Mouse (Mus musculus): Measurements from ENCODE around the gene Ppp1r3a.
"Not testable (repeated sequence)": the region's sequence is repeated elsewhere in the genome, so short reads cannot be mapped to it uniquely, and the experiment has no call there.

Ppp1r3a gene

DNA sequence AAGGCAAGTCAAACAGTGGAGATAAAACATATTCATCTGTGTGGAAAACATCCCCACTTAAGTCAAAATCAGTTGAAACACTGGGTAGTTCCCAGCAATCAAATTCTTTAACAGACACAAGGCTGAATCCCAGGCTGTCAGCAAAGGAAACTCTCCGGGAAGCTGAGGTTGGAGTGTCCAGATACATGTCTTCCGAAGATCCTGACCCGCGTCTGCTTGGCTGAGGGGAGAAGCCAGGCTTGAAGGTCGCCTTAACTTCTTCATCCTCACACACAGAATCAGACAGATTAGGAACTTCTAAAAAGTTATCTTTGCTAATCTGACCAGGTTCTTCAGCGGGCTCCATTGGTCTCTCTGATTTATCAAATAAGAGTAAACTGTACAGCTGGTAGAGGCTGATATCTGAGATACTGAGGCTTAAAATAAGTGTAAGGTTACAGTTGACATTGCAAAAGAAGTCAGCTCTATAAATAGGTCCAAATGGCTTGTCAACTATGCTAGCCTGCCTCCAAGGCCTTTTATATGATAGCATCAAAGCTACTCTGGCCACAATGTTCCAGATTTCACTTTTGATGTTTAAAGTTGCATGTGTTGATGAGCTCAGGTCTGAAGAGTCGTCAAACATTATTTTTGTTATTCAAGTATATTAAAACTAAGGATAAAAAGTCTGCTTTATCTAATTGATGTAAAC is at the start of gene Ppp1r3a:
TSS of gene Ppp1r3a (minus strand) at position 374 of the 691 bp plus-strand sequence.
- no peak for DNase-seq

DNA sequence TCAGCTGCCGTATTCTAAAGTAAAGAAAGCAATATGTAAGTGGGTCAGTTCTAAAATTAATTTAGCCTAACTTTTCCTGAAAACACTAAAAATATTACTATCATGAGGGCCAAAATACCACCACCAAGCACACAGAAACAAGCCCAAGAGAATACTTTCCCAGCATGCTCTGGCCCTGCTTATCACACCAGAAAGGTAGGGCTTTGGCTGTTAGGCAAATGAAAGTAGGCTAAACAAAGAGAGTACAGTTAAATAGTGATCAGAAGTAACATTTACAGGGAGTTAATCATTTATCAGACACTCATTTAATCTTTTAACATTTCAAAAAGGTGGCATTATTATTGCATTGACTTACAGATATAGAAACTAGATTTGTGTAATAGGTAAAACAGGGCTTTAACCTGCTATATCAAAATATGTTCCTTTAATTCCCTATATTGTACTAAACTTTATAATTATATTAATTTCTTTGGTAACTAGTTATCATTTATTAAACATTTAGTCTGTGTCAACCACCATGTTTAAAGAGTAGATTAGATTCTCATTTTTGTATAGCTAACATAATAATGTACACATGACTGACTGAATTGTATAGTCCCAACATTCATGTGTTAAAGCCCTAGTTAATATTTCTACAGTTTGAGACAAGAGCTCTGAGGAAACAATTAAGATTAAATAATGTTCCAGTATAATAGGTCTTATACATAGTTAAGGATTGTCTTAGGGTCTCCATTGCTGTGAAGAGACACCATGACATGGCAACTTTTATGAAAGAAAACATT is 32.3 kb upstream of the Ppp1r3a start:
- no peak for DNase-seq

DNA sequence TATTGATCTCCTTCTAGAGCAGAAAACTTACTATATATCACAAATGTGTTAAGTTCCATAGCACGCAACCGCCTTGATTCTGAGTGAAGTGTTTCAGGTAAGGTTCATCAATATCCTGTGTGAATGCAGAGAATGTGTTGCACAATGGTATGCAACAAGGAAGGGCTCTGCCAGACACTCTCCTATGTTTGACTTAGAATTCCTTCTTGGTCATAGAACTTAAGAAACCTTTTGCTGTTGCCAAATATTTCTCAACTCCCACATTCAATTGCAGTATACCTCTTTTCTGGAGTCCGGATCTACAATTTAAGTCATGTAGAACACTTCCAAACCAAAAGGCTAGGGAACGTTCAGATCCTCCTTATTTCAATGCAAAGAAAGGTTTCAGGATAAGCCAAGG is 22.8 kb upstream of the Ppp1r3a start:
- no peak for DNase-seq

DNA sequence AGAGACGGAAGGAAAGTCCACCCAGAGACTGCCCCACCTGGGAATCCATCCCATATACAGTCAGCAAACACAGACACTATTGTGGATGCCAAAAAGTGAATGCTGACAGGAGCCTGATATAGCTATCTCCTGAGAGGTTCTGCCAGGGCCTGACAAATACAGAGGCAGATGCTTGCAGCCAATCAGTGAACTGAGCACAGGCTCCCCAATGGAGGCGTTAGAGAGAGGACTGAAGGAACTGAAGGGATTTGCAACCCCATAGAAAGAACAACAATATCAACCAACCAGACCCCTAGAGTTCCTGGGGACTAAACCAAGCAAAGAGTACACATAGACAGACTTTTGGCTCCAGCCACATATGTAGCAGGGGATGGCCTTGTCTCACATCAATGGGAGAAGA is 16.6 kb upstream of the Ppp1r3a start:
- no peak for DNase-seq

DNA sequence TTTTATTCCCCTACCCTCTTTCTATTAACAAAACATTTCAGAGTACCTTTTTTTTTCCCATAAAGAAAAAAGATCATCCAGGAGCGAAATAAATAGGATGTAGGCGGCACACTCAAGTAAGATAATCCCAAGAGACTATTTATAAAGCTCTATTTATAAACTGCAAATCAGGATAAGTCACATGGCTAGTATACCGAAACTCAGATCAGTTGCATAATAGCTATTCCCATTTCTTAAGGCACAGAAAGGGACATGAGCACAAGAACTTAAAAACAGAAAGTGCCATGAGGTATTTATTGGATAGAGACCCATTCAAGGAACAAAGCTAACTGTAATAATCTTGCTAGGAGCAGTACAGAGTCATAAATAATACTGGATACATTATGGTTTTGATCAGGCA is 2.4 kb upstream of the Ppp1r3a start:
- no peak for DNase-seq

DNA sequence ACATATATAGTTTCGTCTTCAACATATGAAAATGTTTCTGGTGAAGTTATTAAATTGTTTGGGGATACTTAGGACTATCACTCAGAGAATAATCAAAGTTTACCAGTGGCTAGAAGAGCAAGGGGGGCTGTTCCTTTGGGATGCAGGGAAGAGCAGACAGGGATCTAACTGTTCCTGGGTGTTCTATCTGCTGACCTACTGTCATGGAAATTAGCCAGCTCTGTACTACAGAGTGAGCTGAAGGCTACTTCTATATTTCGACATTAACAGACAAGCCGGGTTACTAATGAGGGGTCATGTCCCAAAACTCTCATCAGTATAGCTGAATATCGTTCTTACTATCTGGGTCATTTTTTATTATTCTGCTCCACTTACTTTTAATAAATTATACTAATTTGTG is 1.6 kb downstream of the Ppp1r3a start:
- DNase-seq = no peak

DNA sequence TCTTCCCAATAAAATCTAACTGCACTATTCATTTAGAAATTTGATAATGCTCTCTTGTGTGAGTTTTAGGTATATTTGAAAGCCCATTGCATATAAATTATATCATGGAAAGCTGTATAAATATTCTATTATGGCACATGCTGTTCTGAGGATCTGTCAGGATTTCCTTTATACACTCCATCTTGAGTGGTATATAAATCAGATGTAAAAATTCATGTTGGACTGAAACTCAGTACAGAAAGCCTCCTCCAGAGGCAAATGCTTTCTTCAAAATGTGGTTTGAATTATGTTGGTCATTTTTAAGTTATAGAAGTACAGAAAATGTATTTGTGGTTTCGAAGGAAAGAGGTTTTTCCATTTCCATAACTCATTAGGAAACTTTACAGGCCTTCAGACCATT is 2.9 kb downstream of the Ppp1r3a start:
- DNase-seq = no peak

DNA sequence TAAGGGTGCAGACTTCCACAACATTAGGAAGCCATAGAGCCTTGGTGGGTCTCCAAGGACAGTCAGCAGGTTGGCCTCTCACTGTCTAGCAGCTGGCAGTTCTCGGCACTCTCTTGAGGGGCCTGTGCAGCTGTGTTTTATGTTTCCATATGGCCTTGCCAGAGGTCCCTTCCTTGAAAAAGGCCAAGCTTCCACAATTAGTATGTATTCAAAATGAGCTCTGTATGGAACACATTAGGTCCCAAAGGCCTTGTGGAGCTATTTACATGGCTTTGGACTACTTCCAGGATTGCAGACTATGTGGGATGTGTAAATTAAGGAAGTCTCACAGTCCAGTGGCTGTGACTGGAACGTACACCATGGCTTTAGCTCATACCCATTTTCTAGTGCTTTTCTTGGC is 8.1 kb downstream of the Ppp1r3a start:
- no peak for DNase-seq

DNA sequence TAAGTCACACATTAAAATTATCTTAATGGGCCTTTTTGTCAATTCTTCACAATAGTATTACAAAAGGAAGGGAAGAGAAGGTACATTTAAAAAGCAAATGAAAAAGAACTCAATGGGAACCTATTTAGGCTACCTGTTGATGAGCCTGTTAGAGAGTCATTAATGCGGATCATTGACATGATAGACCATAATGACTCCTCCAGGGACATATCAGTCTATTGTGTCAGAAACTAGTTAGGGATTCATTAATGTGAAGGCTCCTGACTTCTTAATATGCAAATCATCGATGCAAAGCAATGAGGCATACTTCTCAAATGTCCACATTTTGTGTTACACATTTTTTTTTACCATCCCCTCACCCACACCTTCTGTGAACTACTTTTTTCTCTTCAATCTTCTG is 19.1 kb downstream of the Ppp1r3a start:
- DNase-seq = no peak

DNA sequence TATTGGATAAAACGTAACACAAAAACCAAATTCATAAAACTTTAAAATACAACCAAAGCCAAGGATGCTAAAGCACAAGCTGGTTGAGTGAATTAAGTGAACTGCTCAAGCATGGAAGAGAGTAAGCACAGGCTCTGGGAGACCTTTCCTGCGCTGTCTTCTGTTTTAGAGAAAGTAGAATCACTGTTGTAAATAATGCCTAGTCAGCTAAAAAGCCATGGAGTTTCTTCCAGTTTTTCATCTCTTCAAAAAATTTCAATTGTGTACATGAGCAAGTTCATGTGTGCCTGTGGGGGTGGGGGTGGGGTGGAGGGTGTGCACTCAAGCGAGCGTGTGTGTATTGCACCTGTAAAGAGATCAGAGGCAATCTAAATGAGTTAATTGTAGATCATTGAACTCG is 24.1 kb downstream of the Ppp1r3a start:
- no peak for DNase-seq

DNA sequence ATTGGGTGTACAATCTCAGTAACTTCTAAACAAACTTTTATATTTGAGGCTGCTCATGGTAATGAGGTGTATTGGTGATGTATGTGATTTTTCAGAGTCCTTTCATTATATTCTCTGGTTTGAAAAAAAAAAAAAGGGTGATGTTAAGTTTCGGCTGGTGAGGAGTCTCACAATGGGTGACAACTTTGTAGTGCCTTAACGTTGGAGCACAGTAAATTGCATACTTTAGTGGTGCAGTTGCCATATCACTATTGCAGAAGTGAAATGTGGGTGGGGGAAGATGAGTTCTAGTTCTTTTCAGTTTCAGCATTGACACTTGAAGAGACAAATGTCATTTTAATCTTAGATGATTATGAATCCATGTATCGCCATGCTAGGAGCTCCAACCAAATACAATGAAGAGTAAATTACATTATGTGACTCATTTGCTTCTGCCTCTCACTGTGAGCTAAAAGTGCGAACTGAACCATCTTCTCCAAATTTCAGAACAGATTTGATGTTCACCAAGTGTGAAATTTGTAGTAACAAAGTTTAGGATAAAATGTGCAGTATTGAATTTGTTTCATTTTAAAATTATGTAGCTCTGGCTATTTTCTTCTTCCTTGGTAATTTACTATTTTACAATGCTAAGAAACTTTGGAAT is 34.2 kb downstream of the Ppp1r3a start:
- DNase-seq = no peak

DNA sequence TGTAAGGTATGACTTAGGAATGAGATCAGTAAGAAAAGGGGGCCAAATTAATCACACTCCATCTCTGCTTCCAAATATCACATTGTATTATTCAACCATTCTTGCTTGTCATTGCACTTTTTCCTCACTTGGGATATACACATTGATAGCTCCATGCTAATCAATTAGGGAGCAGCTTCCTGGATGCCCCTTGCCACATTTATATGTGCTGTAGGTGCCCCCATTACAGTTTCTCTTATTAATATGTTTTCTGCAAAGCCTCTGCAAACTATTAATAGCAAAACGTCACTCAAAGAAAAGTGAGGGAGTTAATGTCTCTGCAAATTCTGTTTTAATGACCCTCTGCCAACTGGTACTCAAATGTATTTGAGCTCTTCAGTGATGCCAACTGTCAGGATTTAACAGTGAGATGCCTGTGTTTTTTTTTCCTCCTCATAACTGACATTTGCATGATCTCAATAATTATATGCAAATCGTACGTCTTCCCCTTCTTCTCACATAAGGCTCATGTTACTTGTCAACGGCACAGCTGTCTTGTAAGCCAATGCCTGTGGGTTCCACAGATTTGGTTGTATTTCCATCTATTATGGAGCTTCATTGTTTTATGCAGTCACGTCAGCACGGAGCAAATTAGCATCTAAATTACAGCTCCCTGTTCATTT is 34.8 kb downstream of the Ppp1r3a start:
- no peak for DNase-seq

DNA sequence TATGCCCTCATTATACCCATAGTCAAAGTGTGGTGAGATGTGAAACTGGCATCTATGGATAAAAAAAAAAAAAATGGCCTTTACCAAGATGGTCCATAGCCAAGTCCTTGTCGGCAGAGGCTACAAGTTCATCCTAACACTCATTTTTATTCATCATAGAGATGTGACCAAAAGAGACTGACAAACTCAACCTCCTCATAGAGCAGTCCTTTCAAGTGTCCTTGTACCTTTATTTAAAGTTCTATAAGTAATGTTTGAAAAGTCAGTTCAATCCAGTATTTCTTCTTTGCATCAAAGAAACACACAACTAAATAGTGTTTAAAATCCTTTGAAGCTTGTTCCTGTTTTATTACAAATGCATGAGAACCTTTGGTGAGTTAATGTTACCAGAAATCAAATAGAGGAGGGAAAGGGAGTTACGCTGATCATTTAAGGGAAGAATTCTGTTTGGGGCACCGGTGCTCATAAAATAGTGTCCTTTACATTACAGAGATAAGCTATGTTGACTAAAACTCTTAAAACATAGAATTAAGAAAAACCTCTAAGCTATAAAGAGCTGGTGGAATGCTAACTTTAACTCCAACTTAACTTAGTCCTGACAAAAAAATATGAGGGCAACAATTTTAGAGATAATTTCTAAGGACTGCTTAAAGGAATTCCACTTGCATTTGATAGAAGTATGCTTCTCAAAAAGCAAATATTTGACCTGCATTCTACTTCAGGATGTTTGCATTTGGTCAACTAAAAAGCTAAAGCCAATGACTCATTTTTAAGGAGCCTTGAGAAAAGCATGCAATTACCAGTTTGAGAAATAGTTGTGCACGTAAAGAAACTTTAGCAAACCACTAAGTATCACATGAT is 39.7 kb downstream of the Ppp1r3a start:
- no peak for DNase-seq

DNA sequence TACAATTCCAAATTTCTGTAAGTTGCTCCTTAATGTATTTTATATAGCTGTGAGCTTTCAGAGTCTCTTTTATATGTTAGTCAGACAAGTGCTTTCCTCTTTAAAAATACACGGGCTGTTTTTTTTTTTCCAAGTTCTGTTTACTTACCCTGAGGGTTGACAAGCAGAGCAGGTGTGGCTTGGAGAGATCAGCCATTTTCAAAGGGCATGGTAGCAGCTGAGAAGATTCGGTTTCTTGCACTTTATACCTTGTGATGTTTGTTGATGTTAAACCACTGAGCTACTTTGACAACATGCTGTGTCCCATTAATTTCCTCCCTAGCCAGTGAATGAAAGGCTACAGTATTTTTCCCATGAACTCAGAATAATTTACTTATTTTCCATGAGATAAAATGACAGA is 42.9 kb downstream of the Ppp1r3a start:
- no peak for DNase-seq

DNA sequence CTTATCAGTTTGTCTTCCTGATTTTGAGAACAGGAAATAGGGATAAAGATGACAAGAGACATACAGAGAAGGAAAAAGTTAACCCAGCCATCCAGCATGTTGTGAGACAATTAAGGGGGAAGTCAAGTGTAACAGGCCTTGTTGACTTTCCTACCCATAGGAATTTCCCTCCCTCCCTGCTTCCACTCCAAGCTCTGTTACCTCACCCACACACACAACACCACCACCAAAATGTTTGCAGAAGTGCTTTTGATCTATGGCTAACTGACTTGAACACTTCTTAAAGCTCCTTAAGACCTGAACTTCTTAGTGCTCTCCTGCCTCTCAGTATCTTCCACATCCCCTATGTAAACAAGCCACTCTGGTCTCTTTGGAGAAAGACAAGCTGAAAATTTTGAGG is 55.0 kb downstream of the Ppp1r3a start:
- no peak for DNase-seq

DNA sequence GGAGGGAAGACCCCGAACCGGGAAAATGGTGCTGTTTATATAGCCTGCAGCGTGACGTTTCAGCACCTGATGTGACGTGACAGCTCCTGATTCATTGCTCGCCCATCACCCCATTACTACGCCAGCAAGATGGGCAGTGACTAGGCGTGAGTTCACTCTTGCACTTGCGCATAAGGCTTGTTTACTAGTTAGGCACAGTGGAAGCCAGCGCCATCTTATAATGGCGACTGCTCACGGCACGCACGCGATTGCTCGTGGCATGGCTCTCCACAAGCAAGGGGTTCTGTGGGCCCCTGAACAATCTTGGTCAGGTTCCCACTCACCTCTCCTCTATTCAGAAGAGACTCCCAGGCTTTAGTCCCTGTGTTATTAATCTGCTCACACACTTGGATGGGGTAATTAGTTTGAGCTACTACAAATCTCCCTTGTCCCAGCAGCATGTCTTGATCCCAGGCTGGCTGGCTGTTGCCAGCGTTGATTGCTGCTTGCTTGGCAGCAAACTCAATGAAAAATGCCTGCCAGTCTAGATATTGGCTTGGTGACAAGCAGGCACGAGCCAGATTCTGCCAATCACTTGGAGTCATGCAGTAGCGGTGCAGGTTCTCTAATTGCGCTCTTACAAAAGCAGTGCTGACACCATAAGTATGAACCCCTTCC is 75.7 kb downstream of the Ppp1r3a start:
- peak; percentile 5 for DNase-seq

DNA sequence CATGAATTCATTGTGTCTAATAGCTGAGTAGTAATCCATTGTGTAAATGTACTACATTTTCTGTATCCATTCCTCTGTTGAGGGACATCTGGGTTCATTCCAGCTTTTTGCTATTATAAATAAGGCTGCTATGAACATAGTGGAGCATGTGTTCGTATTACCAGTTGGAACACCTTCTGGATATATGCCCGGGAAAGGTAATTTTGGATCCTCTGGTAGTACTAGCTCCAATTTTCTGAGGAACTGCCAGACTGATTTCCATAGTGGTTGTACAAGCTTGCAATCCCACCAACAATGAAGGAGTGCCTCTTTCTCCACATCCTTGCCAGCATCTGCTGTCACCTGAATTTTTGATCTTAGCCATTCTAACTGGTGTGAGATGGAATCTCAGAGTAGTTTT is 86.1 kb downstream of the Ppp1r3a start:
- not testable (repeated sequence) for DNase-seq

DNA sequence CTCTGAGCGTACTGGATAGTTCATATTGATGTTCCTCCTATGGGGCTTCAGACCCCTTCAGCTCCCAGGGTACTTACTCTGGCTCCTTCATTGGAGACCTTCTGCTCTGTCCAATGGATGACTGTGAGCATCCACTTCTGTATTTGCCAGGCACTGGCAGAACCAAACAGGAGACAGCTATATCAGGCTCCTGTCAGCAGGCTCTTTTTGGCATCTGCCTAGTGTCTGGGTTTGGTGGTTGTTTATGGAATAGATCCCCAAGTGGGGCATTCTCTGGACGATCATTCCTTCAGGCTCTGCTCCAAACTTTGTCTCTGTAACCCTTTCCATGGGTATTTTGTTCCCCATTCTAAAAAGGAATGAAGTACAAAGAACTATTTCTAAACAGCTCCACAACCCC is 87.4 kb downstream of the Ppp1r3a start:
- DNase-seq = not testable (repeated sequence)
